Mouse (Mus musculus): ENCODE results near the gene Matn4.
A peak's percentile ranks its signal among the peaks of the same experiment; 100 is the strongest.
"Not testable (repeated sequence)": the region's sequence is repeated elsewhere in the genome, so short reads cannot be mapped to it uniquely, and the experiment has no call there.

Gene Matn4

DNA sequence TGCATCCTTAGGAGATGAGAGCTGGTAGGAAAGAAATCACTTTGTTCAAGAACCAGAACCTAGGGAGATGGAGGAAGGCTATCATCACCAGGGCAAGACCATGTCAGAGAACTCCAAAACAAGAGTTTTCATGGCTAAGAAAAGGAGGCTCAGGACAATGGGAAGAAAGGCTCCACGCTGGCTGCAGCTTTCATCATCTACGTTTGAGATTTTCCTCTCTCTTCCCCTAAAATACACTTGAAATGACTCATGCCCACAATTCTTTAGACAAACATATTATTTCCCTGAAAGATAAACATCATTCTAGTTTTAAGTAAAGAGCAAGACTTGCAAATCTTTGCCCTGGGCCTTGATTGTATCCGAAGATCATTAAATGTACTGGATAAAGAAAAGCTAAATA lies 33.6 kb downstream of the Matn4 start:
- DNase-seq (ENCODE audit: low read depth, low spot score) = no peak

DNA sequence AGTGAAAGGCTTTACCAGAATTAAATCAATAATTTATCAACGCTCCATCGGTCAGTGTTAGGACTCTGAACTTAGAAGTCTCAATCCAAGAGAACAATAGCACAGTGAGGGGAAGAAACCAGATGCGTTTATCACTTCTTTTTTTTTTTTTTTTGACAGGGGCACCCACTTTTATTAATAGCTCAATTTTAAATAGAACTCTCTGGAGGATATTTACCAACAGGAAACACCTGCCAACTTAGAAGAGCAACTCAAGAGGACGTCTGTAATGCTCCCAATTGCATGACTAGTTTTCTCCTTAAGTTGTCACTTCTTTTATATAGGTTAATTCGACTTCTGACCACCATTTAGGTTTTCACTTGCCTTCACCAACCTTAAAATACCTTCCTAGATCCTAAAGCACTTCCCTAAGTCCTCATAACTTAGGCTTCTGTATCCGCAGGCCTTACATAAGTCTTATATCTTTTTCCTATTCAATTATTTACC lies 36.3 kb downstream of the Matn4 start:
- DNase-seq (ENCODE audit: low read depth, low spot score) = no peak

DNA sequence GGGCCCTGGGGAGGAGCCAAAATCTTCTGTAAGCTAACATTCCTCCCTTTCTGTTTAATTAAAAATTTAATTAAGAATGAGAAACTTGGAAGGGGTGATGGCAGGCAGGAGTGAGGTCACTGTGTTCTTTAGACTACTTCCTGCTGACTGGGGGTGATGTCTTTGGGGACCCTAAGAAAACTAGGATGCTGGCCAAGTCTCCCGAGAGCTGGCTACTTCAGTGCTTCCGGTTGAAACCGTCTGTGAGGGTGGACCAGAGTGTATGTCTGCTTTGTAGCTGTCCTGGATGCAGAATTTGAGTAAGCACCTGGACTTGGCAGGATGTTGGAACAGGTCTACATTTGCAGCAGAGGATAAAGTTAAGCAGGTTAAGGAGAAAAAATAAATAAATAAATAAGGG lies 38.0 kb downstream of the Matn4 start:
- no peak for DNase-seq (ENCODE audit: low read depth, low spot score)

- no peak for DNase-seq (ENCODE audit: low read depth, low spot score)
Measured at GRCm38 (mm10) chr2:164360974-164361657, 43.8 kb downstream of the Matn4 start.

GRCm38 (mm10) chr2:164359668-164360067 lies 45.3 kb downstream of the Matn4 start:
- no peak for DNase-seq (ENCODE audit: low read depth, low spot score)

- no peak for DNase-seq (ENCODE audit: low read depth, low spot score)
Measured at GRCm38 (mm10) chr2:164359031-164359430, 45.9 kb downstream of the Matn4 start.

DNA sequence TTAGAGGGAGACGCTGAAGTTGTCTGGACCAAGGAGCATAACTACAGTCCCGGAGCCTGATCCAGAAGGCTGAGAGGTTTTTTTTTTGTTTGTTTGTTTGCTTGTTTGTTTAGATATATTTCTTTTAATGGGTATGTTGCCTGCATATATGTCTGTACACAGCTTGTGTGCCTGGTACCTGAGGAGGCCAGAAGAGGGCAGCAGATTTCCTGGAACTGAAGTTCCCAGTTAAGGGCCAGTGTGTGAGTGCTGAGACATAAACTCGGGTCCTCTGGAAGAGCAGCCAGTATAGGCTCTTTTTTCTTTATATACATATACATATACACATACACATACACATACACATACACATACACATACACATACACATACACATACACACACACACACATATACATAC lies 46.6 kb downstream of the Matn4 start:
- no peak for DNase-seq (ENCODE audit: low read depth, low spot score)

DNA sequence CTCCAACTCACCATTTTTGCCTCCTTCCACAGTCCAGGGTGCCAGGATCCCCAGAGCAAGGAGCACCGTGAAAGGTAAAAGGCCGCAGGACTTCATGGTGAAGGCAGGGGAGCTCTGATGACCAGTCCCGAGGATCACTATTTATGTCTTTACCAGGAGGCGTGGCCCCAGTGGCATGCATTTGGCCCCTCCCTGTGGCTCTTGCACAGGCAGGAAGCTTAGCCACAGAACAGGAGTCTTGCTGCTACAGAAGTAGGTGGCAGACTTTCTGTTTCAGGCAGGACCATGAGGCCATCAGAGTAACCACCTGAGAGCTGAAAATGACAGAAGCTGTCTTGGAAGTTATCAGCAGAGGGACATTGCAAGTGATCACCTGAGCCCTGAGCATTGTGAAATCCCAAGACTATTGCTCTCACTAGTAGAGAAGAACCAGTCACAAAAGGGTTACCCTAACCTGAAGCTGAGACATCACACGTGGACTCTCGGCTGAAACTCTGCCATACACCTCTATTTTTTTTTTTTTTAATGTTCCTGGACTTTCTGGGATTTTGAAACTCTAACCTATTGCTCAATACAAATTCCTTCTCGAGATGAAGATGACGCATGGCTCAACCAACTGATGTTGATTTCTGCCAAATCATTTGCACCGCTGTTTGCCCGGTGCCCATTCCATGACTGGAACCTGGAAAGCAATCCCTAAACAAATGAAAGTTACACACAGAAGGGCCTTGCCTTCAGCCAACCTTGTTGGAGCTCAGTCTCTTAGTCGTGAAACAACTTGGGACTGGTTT lies 48.6 kb downstream of the Matn4 start:
- DNase-seq (ENCODE audit: low read depth, low spot score) = no peak

DNA sequence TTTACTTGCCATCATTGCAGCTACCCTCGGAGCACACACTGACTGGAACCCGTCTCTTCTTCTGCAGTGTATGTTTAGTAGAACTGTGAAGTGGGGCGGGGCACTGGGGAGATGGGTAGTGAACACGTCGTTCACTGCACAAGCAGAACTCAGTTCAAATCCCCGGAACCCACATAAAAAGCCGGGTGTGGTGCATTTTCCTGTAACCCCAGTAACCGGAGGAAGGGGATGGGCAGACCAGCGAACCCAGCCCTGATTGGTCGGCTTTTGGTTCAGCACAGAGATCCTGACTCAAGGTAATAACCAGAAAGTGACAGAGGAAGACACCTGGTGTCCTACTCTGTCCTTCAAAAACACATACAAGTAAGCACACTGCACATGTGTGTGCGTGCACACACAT lies 51.6 kb downstream of the Matn4 start:
- no peak for DNase-seq (ENCODE audit: low read depth, low spot score)

DNA sequence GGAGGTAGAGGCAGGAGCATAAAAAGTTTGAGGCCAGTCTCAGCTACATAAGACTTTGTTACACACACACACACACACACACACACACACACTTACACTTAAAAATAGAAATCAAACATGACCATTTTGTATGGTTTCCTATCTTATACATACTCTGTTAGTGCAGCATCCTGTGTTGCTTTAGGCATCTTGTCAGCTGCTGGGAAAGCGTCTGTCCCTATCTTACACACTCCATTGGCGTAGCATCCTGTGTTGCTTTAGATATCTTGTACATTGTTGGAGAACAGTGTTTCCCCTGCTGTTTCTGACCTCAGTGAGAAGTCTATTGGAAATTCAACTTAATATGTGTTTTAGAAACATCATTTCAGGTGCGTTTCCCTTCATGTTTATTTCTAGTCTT lies 52.3 kb downstream of the Matn4 start:
- DNase-seq (ENCODE audit: low read depth, low spot score) = no peak

- DNase-seq (ENCODE audit: low read depth, low spot score) = peak; percentile 11
Measured at GRCm38 (mm10) chr2:164348980-164349379, 56.0 kb downstream of the Matn4 start.

GRCm38 (mm10) chr2:164347697-164348096 lies 57.3 kb downstream of the Matn4 start:
- DNase-seq (ENCODE audit: low read depth, low spot score) = not testable (repeated sequence)

DNA sequence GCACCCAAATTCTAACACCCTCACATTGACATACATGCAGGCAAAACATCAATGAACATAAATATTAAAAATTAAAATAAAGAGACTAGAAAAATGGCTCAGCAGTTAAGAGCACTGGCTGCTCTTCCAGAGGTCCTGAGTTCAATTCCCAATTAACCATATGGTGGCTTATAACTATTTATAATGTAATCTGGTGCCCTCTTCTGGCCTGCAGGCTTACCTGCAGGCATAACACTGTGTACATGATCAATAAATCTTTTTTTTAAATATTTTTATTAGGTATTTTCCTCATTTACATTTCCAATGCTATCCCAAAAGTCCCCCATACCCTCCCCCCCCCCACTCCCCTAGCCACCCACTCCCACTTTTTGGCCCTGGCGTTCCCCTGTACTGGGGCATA lies 61.2 kb downstream of the Matn4 start:
- not testable (repeated sequence) for DNase-seq (ENCODE audit: low read depth, low spot score)
